Mouse (Mus musculus) liver, embryonic 11.5 days (tissue): ENCODE data around the gene Sema4f. TPM values are rescaled to one million over a fixed set of nuclear protein-coding genes. Genes with fewer than 3 reads are reported as not detected.

Experiments used
- ATAC-seq: fragments of 200-750 bp; cut with Nextera tagmentation; replicated peaks from 2 replicates; pipeline ENCODE4 v1.8.0; 2017; ENCODE audit warnings: moderate number of reproducible peaks, mild to moderate bottlenecking, moderate TSS enrichment, moderate library complexity; ENCODE audit not compliant: low FRiP score
- DNase-seq: peaks from one replicate; pipeline ENCODE4 v3.0.0-alpha.2; 2017; ENCODE audit warnings: low spot score
- H3K27ac ChIP-seq: fragments of 300-500 bp; sonication (generic); 2 replicates; pipeline ENCODE4 v1.5.1; 2014; ENCODE audit warnings: mild to moderate bottlenecking, low read depth, low read length, control low read depth
- H3K27me3 ChIP-seq: fragments of 300-500 bp; sonication (generic); replicated peaks from 2 replicates; pipeline ENCODE4 v1.6.1; 2014; ENCODE audit warnings: low read length, mixed read lengths; ENCODE audit not compliant: control insufficient read depth, insufficient read depth
- H3K36me3 ChIP-seq: fragments of 300-500 bp; sonication (generic); 2 replicates; pipeline ENCODE4 v1.6.1; 2014; ENCODE audit warnings: mild to moderate bottlenecking, low read length, moderate library complexity, mixed read lengths; ENCODE audit not compliant: control insufficient read depth, insufficient read depth
- H3K4me1 ChIP-seq: fragments of 300-500 bp; sonication (generic); replicated peaks from 2 replicates; pipeline ENCODE4 v1.6.1; 2014; ENCODE audit warnings: low read length, mixed read lengths; ENCODE audit not compliant: control insufficient read depth, insufficient read depth
- H3K4me2 ChIP-seq: fragments of 300-500 bp; sonication (generic); 2 replicates; pipeline ENCODE4 v1.6.1; 2014; ENCODE audit warnings: mild to moderate bottlenecking, control low read depth, moderate library complexity
- H3K4me3 ChIP-seq: fragments of 300-500 bp; sonication (generic); 2 replicates; pipeline ENCODE4 v1.5.1; 2014; ENCODE audit warnings: low read depth, low read length, control low read depth
- H3K9ac ChIP-seq: fragments of 300-500 bp; sonication (generic); 2 replicates; pipeline ENCODE4 v1.6.1; 2014; ENCODE audit warnings: low read depth, low read length, control low read depth
- H3K9me3 ChIP-seq: fragments of 300-500 bp; sonication (generic); 2 replicates; pipeline ENCODE4 v1.6.1; 2016; ENCODE audit warnings: low read length, inconsistent platforms, mixed read lengths; ENCODE audit not compliant: control insufficient read depth
- WGBS: fragments of 180-500 bp; shearing (Covaris S2); extraction: QIAGEN DNeasy Blood & Tissue Kit; methylation state at CpG from one replicate; pipeline ENCODE4 v1.1.7; 2014; 5-methylcytosine and 5-hydroxymethylcytosine counted together
- polyA plus RNA-seq: library from polyadenylated mRNA; unstranded; fragments of >200 nt; fragmentation: Nextera tagmentation; extraction: Ambion mirVana; gene quantifications from 2 replicates; pipeline ENCODE4 v1.2.1, GENCODE M21; 2014

The Sema4f gene
- polyA plus RNA-seq, result 0.14 and 0.34 TPM in 2 replicates

DNA sequence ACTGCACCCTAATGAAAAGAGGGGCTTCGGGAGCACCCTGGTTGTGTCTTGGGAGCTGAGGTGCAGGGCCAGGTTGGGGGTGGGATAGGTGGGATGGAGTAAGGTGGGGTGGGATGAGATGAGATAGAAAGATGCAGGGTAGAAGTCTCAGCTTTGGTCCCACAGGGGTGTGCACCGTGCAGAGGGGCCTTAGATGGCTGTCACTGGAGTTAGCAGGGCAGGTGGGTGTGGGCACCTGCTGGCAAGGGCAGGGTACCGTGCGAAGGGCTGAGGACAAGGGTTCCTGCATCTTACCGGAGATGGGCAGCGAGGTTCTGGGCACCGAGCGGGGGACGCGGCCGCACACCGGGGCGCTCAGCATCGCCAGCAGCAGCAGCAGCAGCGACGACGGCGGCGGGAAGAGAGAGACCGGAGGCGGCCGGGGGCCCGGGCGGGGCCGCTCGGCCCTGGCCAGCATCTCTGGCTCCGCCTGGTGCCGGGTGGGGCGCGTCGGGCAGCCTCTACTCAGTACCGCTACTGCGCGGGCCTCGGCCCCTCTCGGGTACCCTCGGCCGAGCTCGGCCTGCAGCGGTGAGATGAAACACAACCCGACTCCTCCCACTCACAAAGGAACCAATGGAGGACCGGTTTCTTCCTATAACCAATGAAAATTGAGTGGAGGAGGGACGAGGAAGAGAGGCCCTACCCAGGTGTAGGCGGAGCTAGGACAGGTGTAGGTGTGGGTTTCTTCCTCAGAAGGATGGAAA is at the start of gene Sema4f:
Gene Sema4f (minus strand): TSS at position 603 of the 746 bp plus-strand sequence.
- no peak within 1 kb of the TSS for H3K27ac ChIP-seq
- peak; percentile 70; the same call in 1 of the 2 replicates for ATAC-seq

DNA sequence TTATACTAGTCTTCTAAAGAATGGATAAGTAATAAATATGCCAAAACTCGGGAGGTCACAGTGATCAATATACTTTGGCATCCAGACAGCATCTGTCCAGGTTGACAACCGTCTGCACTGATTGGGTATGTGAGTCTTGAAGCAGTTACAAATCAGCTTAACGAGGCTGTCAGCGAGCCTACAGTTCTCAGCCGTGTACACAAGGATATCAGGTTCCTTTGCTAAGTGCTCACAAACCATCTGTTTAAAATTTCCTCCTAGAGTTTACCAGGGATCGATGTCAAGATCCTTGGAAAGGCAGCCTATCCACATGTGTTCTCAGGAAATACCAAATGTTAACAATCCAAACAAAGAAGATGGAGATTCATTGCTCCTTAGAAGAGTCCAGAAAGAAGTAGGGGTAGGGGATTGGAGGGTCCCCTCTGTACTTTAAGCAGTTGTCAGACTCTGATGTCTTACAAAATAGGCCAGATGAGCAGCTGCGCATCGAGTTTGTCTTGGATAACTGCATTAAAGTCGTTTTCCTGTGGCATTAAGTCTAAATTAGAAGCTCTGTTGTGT is 47.9 kb upstream of the Sema4f start:
- WGBS, result 42% methylated on average over 9 of the region's 9 CpGs
- no peak overlapping the region for H3K9ac ChIP-seq
- no peak overlapping the region for H3K4me3 ChIP-seq

More for the DNA sequence above, at the start of gene Sema4f:
- H3K36me3 ChIP-seq, result no peaks in the 10 kb centered on the region
- H3K9ac ChIP-seq, result peak within 1 kb of the TSS; percentile 25; the same call in 1 of the 2 replicates
- peaks cover 3% of the 10 kb centered on the region; the same call in 1 of the 2 replicates for H3K4me1 ChIP-seq
- peak within 1 kb of the TSS; percentile 64 for H3K4me2 ChIP-seq
- H3K4me3 ChIP-seq, result peak within 1 kb of the TSS; percentile 46
- peak; percentile 58 for DNase-seq
- H3K27me3 ChIP-seq, result peaks cover 52% of the 10 kb centered on the region
- WGBS, result 5% methylated on average over 44 of the region's 44 CpGs
- H3K9me3 ChIP-seq, result no peaks in the 10 kb centered on the region

DNA sequence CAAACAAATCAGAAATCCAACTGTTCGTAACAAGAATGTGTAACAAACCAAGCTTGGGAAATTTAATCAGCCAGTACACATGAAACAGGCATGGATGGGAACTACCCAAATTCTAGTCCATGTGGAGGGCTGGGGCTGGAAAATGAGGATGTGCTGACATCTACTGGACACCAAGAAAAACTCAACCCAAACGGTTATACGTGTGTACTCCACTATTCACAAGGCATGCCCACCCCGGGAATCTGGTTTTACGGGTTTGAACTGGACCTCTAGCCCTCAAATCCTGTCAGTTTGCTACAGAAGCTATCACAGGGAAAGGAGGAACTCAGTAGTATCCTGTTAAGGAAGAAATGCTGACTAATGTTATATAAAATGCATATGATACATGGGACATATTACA is 31.5 kb upstream of the Sema4f start:
- Histone ChIP-seq H3K9me3 (no peaks in the 10 kb centered on the region), H3K4me2 (no peak overlapping the region), H3K4me3 (no peak overlapping the region), H3K36me3 (no peaks in the 10 kb centered on the region), H3K27ac (no peak overlapping the region), H3K4me1 (no peaks in the 10 kb centered on the region), H3K9ac (no peak overlapping the region), H3K27me3 (no peaks in the 10 kb centered on the region)
- DNase-seq (peak; percentile 45), ATAC-seq (no peak; the same call in 1 of the 2 replicates)
- 16% methylated on average over 5 of the region's 5 CpGs for WGBS

More for the DNA sequence above, 47.9 kb upstream of the Sema4f start:
- Histone ChIP-seq H3K4me1 (no peaks in the 10 kb centered on the region), H3K4me2 (no peak overlapping the region), H3K27ac (no peak overlapping the region), H3K27me3 (no peaks in the 10 kb centered on the region), H3K36me3 (no peaks in the 10 kb centered on the region), H3K9me3 (no peaks in the 10 kb centered on the region)
- DNase-seq (no peak), ATAC-seq (no peak)

DNA sequence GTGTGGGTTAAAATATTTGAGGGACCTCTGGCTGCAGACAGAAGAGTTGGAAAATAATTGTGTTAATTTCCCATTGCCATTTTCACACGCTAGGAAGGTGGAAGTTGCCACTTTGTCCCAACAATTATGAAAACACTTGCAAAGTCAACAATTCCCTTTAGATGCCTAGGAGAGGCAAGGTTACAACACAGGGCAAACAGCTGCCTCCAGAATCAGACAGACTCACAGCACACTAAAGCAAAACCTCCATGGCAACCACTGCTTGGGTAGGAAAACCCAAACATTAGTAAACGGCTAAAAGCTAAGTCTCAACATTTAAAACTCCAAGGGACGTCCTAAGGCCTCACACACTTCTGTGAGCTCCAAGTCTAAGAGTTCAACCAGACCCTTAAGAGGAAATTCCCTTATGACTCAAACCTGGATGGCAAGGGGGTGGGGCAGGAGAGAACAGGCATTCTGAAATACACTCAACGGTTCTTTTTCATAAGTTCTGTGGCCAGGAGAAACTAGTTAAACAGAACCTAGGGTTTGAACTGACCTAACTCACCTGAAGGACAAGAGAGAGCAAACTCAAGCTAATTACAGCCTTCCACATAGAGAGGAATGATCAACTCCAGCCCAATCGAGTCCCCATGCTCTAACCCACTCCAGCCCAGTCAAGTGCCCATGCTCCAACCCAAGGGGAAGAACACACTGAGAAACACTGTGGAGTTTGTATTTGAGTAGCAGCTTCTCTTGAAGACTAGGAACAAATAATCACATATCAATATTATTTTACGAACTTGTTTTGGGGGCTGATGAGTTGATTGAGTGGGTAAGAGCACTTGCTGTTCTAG is 29.9 kb upstream of the Sema4f start:
- Histone ChIP-seq H3K27ac (no peak overlapping the region), H3K9ac (no peak overlapping the region), H3K9me3 (no peaks in the 10 kb centered on the region), H3K36me3 (no peaks in the 10 kb centered on the region), H3K4me1 (no peaks in the 10 kb centered on the region), H3K27me3 (no peaks in the 10 kb centered on the region), H3K4me3 (no peak overlapping the region), H3K4me2 (no peak overlapping the region)
- WGBS, result 69% methylated on average over 6 of the region's 6 CpGs
- no peak for DNase-seq
- ATAC-seq, result no peak

DNA sequence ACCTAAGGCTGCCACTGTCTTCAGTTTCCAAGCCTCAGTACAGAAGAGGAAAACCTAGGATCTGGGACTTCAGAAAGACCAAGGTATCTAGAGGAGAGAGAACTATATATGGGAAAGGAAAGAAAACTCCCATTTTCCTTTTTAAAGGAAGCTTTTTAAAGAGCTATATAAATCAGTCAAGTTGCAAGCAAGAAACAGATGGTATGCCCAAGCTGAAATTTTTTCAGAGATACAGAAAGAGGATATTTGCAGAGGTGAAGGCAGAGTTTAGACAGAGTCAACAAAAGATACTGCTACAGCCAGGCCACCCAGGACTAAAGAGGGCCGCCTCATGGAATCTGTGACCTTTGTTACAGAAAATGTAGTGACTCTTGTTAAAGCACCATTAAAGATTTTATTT is 22.1 kb upstream of the Sema4f start:
- 60% methylated on average over 1 of the region's 1 CpGs for WGBS

DNA sequence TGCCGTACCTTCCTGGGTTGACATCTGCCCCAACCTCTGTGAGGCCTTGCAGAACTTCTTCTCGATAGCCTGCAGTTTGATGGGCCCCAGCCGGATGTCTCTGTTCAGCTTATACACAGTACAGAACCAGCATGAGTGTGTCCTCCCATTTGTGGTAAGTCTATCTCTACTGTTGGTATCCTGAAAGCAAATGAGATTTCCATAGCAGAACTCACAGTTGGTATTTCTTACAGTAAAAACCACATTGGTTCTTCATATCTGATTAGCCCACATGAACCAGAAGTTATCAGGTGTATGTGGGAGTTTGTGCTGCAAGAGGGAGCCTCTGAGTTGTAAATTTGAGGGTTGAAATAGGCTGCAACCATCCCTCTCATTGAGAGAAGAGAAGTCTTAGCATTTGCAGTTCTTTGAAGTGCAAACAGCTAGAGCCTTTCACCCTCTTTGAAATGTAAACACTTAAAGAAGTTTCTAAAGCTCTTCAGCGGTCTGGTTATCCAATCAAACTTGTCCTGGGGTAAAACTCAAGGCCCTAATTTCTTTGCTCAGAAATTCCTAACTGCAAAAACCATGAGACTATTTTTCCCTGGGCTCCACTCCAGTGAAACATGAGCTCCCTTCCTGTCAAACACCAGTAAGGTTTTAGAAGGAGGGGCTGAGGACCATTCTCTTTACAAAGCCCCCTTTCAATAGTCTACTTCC is 17.1 kb upstream of the Sema4f start:
- no peak overlapping the region for H3K9ac ChIP-seq
- no peaks in the 10 kb centered on the region for H3K36me3 ChIP-seq
- no peak for DNase-seq
- no peak overlapping the region for H3K4me3 ChIP-seq
- no peaks in the 10 kb centered on the region for H3K27me3 ChIP-seq
- no peak for ATAC-seq
- H3K4me2 ChIP-seq, result no peak overlapping the region
- no peaks in the 10 kb centered on the region for H3K9me3 ChIP-seq
- WGBS, result 47% methylated on average over 4 of the region's 4 CpGs
- H3K27ac ChIP-seq, result no peak overlapping the region
- no peaks in the 10 kb centered on the region for H3K4me1 ChIP-seq

More for the DNA sequence above, 22.1 kb upstream of the Sema4f start:
- Histone ChIP-seq H3K27me3 (no peaks in the 10 kb centered on the region), H3K9me3 (no peaks in the 10 kb centered on the region), H3K4me1 (no peaks in the 10 kb centered on the region), H3K36me3 (no peaks in the 10 kb centered on the region), H3K4me2 (no peak overlapping the region), H3K4me3 (no peak overlapping the region), H3K9ac (no peak overlapping the region), H3K27ac (no peak overlapping the region)
- ATAC-seq, result no peak
- no peak for DNase-seq

DNA sequence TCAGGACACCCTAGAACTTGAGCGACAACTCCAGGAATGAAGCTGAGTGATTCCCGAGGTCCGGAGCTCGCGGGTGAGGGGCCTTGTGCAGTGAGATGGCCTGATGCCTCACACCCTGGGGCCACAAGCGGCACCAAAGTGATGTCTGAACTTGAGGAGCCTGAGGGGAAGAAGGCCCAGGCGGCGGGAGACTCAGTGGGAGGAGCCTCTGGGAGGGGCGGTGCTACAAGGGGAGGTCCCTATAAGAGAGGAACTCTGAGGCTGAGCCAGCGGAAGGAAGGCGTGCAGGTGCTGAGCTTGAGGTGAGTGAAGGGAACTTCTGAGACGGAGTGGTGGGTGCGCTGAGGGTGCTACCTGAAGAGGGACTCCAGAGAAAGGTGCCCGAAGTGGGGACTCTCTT is 7.1 kb upstream of the Sema4f start, which contains the start of gene M1ap:
Gene M1ap (plus strand): TSS at position 252 of the 400 bp plus-strand sequence.
- H3K9ac ChIP-seq, result no peak within 1 kb of the TSS
- no peaks in the 10 kb centered on the region for H3K36me3 ChIP-seq
- H3K4me2 ChIP-seq, result no peak within 1 kb of the TSS
- 52% methylated on average over 14 of the region's 14 CpGs for WGBS
- H3K4me1 ChIP-seq, result no peaks in the 10 kb centered on the region
- DNase-seq (no peak), ATAC-seq (no peak)
- 0 out of 2 replicates have a peak, but pooled peaks cover 4% of the 10 kb centered on the region for H3K27me3 ChIP-seq
- no peaks in the 10 kb centered on the region for H3K9me3 ChIP-seq
- H3K27ac ChIP-seq, result no peak within 1 kb of the TSS
- no peak within 1 kb of the TSS for H3K4me3 ChIP-seq

DNA sequence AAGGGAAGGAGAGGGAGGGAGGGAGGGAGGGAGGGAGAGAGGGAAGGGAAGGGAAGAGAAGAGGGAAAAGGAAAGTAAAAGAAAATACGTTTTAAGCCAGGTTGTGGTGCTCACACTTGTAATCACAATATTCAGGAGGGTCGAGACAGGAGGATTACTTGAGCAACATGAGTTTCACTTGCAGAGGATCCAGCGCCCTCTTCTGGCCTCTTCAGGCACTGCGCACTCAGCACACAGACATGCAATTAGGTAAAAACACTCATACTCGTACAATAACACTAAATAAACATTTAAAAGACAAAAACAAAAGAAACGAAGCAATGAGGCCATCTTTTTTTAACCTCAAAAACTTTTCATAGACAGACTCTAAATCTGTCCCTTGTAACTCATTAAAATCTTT is 6.2 kb upstream of the Sema4f start:
- H3K36me3 ChIP-seq, result no peaks in the 10 kb centered on the region
- no peaks in the 10 kb centered on the region for H3K9me3 ChIP-seq
- no peak overlapping the region for H3K4me3 ChIP-seq
- no peak overlapping the region for H3K27ac ChIP-seq
- DNase-seq (no peak), ATAC-seq (no peak)
- H3K9ac ChIP-seq, result no peak overlapping the region
- H3K4me1 ChIP-seq, result no peaks in the 10 kb centered on the region
- no peak overlapping the region for H3K4me2 ChIP-seq
- H3K27me3 ChIP-seq, result peaks cover 7% of the 10 kb centered on the region; the same call in 1 of the 2 replicates
- WGBS, result 49% methylated on average over 6 of the region's 6 CpGs
